Mouse (Mus musculus): Measurements from ENCODE around the gene Rps9. TPM values are rescaled to one million over a fixed set of nuclear protein-coding genes. Genes with fewer than 3 reads are reported as not detected.
A peak's percentile ranks its signal among the peaks of the same experiment; 100 is the strongest.
"Not testable (repeated sequence)": the region's sequence is repeated elsewhere in the genome, so short reads cannot be mapped to it uniquely, and the experiment has no call there.

Gene Rps9
- polyA plus RNA-seq, 1 experiment from 2014 or later, result 1,625 TPM

GRCm38 (mm10) chr7:3685400-3686187 is 18.2 kb upstream of the Rps9 start:
- no peak for DNase-seq
- TF ChIP-seq CTCF (IDR thresholded peaks at IDR 0.05; ENCODE audit: low read depth), result no peak
- Histone ChIP-seq H3K9me3 (ENCODE audit: low read depth, low read length) (no peaks in the 10 kb centered on the region), H3K4me3 (ENCODE audit: low read depth, low read length) (no peak overlapping the region), H3K27me3 (ENCODE audit: insufficient read depth, low read length) (no peaks in the 10 kb centered on the region), H3K36me3 (ENCODE audit: insufficient read depth) (peaks cover 44% of the 10 kb centered on the region), H3K9ac (no peak overlapping the region), H3K4me1 (ENCODE audit: insufficient read depth) (no peaks in the 10 kb centered on the region), H3K4me2 (no peak overlapping the region), H3K27ac (ENCODE audit: low read depth) (no peak overlapping the region)
- WGBS, result 87% methylated on average over 31 of the region's 31 CpGs
- no peak for ATAC-seq (ENCODE audit: insufficient read depth)

- Histone ChIP-seq H3K27ac (ENCODE audit: low read depth) (peak overlapping the region; percentile 98), H3K36me3 (ENCODE audit: insufficient read depth) (peaks cover 35% of the 10 kb centered on the region), H3K4me2 (peak overlapping the region; percentile 82), H3K27me3 (ENCODE audit: insufficient read depth, low read length) (no peaks in the 10 kb centered on the region), H3K4me3 (ENCODE audit: low read depth, low read length) (peak overlapping the region; percentile 79), H3K4me1 (ENCODE audit: insufficient read depth) (peaks cover 3% of the 10 kb centered on the region; the same call in 1 of the 2 replicates), H3K9me3 (ENCODE audit: low read depth, low read length) (no peaks in the 10 kb centered on the region), H3K9ac (peak overlapping the region; percentile 88)
- no peak for TF ChIP-seq CTCF (IDR thresholded peaks at IDR 0.05; ENCODE audit: low read depth)
- ATAC-seq (ENCODE audit: insufficient read depth) (no peak), DNase-seq (no peak)
- 26% methylated on average over 3 of the region's 3 CpGs for WGBS
These were observed 11.9 kb upstream of the Rps9 start for GRCm38 (mm10) chr7:3691919-3692318.

- no peaks in the 10 kb centered on the region for H3K9me3 ChIP-seq (ENCODE audit: low read depth, low read length)
- peaks cover 3% of the 10 kb centered on the region; the same call in 1 of the 2 replicates for H3K4me1 ChIP-seq (ENCODE audit: insufficient read depth)
- H3K27ac ChIP-seq (ENCODE audit: low read depth), result peak within 1 kb of the TSS; percentile 98
- H3K27me3 ChIP-seq (ENCODE audit: insufficient read depth, low read length), result no peaks in the 10 kb centered on the region
- peak within 1 kb of the TSS; percentile 82 for H3K4me2 ChIP-seq
- peak within 1 kb of the TSS; percentile 88 for H3K9ac ChIP-seq
- TF ChIP-seq CTCF (IDR thresholded peaks at IDR 0.05; ENCODE audit: low read depth), result peak; percentile 1; the same call in 1 of the 2 replicates
- H3K4me3 ChIP-seq (ENCODE audit: low read depth, low read length), result peak within 1 kb of the TSS; percentile 79
- ATAC-seq (ENCODE audit: insufficient read depth) (peak; percentile 62), DNase-seq (peak; percentile 42)
- under 1% methylated on average over 47 of the region's 49 CpGs for WGBS
- peaks cover 39% of the 10 kb centered on the region for H3K36me3 ChIP-seq (ENCODE audit: insufficient read depth)
These were observed 11.3 kb upstream of the Rps9 start, which contains the start of gene Tsen34 for GRCm38 (mm10) chr7:3692382-3692986. Gene Tsen34 (plus strand): TSS chr7:3692863.

- peak within 1 kb of the TSS; percentile 98 for H3K27ac ChIP-seq (ENCODE audit: low read depth)
- no peak for TF ChIP-seq CTCF (IDR thresholded peaks at IDR 0.05; ENCODE audit: low read depth)
- H3K4me2 ChIP-seq, result peak within 1 kb of the TSS; percentile 82
- H3K9me3 ChIP-seq (ENCODE audit: low read depth, low read length), result no peaks in the 10 kb centered on the region
- DNase-seq (peak; percentile 99), ATAC-seq (ENCODE audit: insufficient read depth) (peak; percentile 91)
- no peaks in the 10 kb centered on the region for H3K27me3 ChIP-seq (ENCODE audit: insufficient read depth, low read length)
- H3K4me1 ChIP-seq (ENCODE audit: insufficient read depth), result peaks cover 3% of the 10 kb centered on the region; the same call in 1 of the 2 replicates
- H3K9ac ChIP-seq, result peak within 1 kb of the TSS; percentile 88
- H3K4me3 ChIP-seq (ENCODE audit: low read depth, low read length), result peak within 1 kb of the TSS; percentile 79
- H3K36me3 ChIP-seq (ENCODE audit: insufficient read depth), result peaks cover 42% of the 10 kb centered on the region
- under 1% methylated on average over 55 of the region's 55 CpGs for WGBS
These were observed 10.6 kb upstream of the Rps9 start, which contains the start of gene Mboat7 for GRCm38 (mm10) chr7:3692987-3693808. Gene Mboat7 (minus strand): TSS chr7:3693523.

- DNase-seq (no peak), ATAC-seq (ENCODE audit: insufficient read depth) (no peak)
- WGBS, result under 1% methylated on average over 18 of the region's 18 CpGs
These were observed 10.1 kb upstream of the Rps9 start for GRCm38 (mm10) chr7:3693809-3694075.

GRCm38 (mm10) chr7:3694076-3694948 is 9.5 kb upstream of the Rps9 start:
- TF ChIP-seq CTCF (IDR thresholded peaks at IDR 0.05; ENCODE audit: low read depth), result no peak
- Histone ChIP-seq H3K9ac (peak overlapping the region; percentile 88), H3K4me3 (ENCODE audit: low read depth, low read length) (peak overlapping the region; percentile 79), H3K4me2 (peak overlapping the region; percentile 82), H3K9me3 (ENCODE audit: low read depth, low read length) (no peaks in the 10 kb centered on the region), H3K36me3 (ENCODE audit: insufficient read depth) (peaks cover 48% of the 10 kb centered on the region), H3K4me1 (ENCODE audit: insufficient read depth) (peaks cover 3% of the 10 kb centered on the region; the same call in 1 of the 2 replicates), H3K27me3 (ENCODE audit: insufficient read depth, low read length) (no peaks in the 10 kb centered on the region), H3K27ac (ENCODE audit: low read depth) (peak overlapping the region; percentile 98)
- ATAC-seq (ENCODE audit: insufficient read depth) (peak; percentile 71), DNase-seq (peak; percentile 95)
- WGBS, result under 1% methylated on average over 43 of the region's 55 CpGs

More at GRCm38 (mm10) chr7:3693809-3694075, 10.1 kb upstream of the Rps9 start:
- peak overlapping the region; percentile 82 for H3K4me2 ChIP-seq
- H3K9ac ChIP-seq, result peak overlapping the region; percentile 88
- peak overlapping the region; percentile 79 for H3K4me3 ChIP-seq (ENCODE audit: low read depth, low read length)
- H3K9me3 ChIP-seq (ENCODE audit: low read depth, low read length), result no peaks in the 10 kb centered on the region
- H3K4me1 ChIP-seq (ENCODE audit: insufficient read depth), result peaks cover 3% of the 10 kb centered on the region; the same call in 1 of the 2 replicates
- TF ChIP-seq CTCF (IDR thresholded peaks at IDR 0.05; ENCODE audit: low read depth), result no peak
- H3K36me3 ChIP-seq (ENCODE audit: insufficient read depth), result peaks cover 43% of the 10 kb centered on the region
- H3K27ac ChIP-seq (ENCODE audit: low read depth), result peak overlapping the region; percentile 98
- no peaks in the 10 kb centered on the region for H3K27me3 ChIP-seq (ENCODE audit: insufficient read depth, low read length)

GRCm38 (mm10) chr7:3694949-3695305 is 8.9 kb upstream of the Rps9 start:
- not testable (repeated sequence) for H3K4me1 ChIP-seq (ENCODE audit: insufficient read depth); DNase-seq; H3K9me3 ChIP-seq (ENCODE audit: low read depth, low read length); H3K27me3 ChIP-seq (ENCODE audit: insufficient read depth, low read length); ATAC-seq (ENCODE audit: insufficient read depth)
- H3K36me3 ChIP-seq (ENCODE audit: insufficient read depth), result peaks cover 52% of the 10 kb centered on the region
- peak overlapping the region; percentile 79 for H3K4me3 ChIP-seq (ENCODE audit: low read depth, low read length)
- peak overlapping the region; percentile 82 for H3K4me2 ChIP-seq
- H3K9ac ChIP-seq, result peak overlapping the region; percentile 88
- 1% methylated on average over 9 of the region's 9 CpGs for WGBS
- H3K27ac ChIP-seq (ENCODE audit: low read depth), result peak overlapping the region; percentile 98; the same call in 1 of the 2 replicates

Data from lung, embryonic 14.5 days (tissue).